Mouse (Mus musculus) neural tube, embryonic 13.5 days (tissue): ENCODE measurements around the gene Nedd4. TPM values are rescaled to one million over a fixed set of nuclear protein-coding genes. Genes with fewer than 3 reads are reported as not detected.
"Not testable (repeated sequence)": the region's sequence is repeated elsewhere in the genome, so short reads cannot be mapped to it uniquely, and the experiment has no call there.

Source experiments
- ATAC-seq: fragments of 200-750 bp; cut with Nextera tagmentation; 2 replicates; pipeline ENCODE4 v1.8.0; 2017; ENCODE audit warnings: low read depth, mild to moderate bottlenecking, moderate TSS enrichment, moderate library complexity
- H3K27ac ChIP-seq: fragments of 300-500 bp; sonication (generic); replicated peaks from 2 replicates; pipeline ENCODE4 v1.5.1; 2015; ENCODE audit warnings: moderate library complexity, mild to moderate bottlenecking, inconsistent platforms
- H3K27me3 ChIP-seq: fragments of 300-500 bp; sonication (generic); 2 replicates; pipeline ENCODE4 v1.6.1; 2015; ENCODE audit warnings: mild to moderate bottlenecking, inconsistent platforms
- H3K36me3 ChIP-seq: fragments of 300-500 bp; sonication (generic); 2 replicates; pipeline ENCODE4 v1.6.1; 2015; ENCODE audit warnings: mild to moderate bottlenecking, inconsistent platforms
- H3K4me1 ChIP-seq: fragments of 300-500 bp; sonication (generic); replicated peaks from 2 replicates; pipeline ENCODE4 v1.6.1; 2015; ENCODE audit warnings: inconsistent platforms
- H3K4me2 ChIP-seq: fragments of 300-500 bp; sonication (generic); 2 replicates; pipeline ENCODE4 v1.6.1; 2015; ENCODE audit warnings: inconsistent platforms, mild to moderate bottlenecking, moderate library complexity
- H3K4me3 ChIP-seq: fragments of 300-500 bp; sonication (generic); 2 replicates; pipeline ENCODE4 v1.5.1; 2015; ENCODE audit warnings: mild to moderate bottlenecking, inconsistent platforms
- H3K9ac ChIP-seq: fragments of 300-500 bp; sonication (generic); 2 replicates; pipeline ENCODE4 v1.6.1; 2015; ENCODE audit warnings: moderate library complexity, mild to moderate bottlenecking, inconsistent platforms
- H3K9me3 ChIP-seq: fragments of 300-500 bp; sonication (generic); 2 replicates; pipeline ENCODE4 v1.6.1; 2016; ENCODE audit warnings: inconsistent platforms
- WGBS: fragments of 180-500 bp; shearing (Covaris S2); methylation state at CpG from one replicate; pipeline ENCODE4 v1.1.7; 2015; 5-methylcytosine and 5-hydroxymethylcytosine counted together
- polyA plus RNA-seq: library from polyadenylated mRNA; unstranded; fragments of >200 nt; fragmentation: Nextera tagmentation; extraction: Ambion mirVana; gene quantifications from 2 replicates; pipeline ENCODE4 v1.2.1, GENCODE M21; 2015

The Nedd4 gene
- polyA plus RNA-seq, 1 experiment from 2014 or later, result 475 TPM

- H3K4me1 ChIP-seq, result peaks cover 68% of the 10 kb centered on the region
- peak overlapping the region; percentile 100; the same call in 1 of the 2 replicates for H3K9ac ChIP-seq
- H3K36me3 ChIP-seq, result peaks cover 33% of the 10 kb centered on the region
- peak overlapping the region; percentile 92 for H3K4me2 ChIP-seq
- H3K4me3 ChIP-seq, result peak overlapping the region; percentile 99
- no peaks in the 10 kb centered on the region for H3K9me3 ChIP-seq
- WGBS, result 36% methylated on average over 7 of the region's 7 CpGs
- no peaks in the 10 kb centered on the region for H3K27me3 ChIP-seq
- peak overlapping the region; percentile 99 for H3K27ac ChIP-seq
- ATAC-seq, result no peak
Observed at GRCm38 (mm10) chr9:72665517-72665916, 3.4 kb downstream of the Nedd4 start.

- H3K4me3 ChIP-seq, H3K27me3 ChIP-seq, H3K27ac ChIP-seq, H3K9ac ChIP-seq, H3K9me3 ChIP-seq, ATAC-seq: not testable (repeated sequence)
- Histone ChIP-seq H3K36me3 (peaks cover 37% of the 10 kb centered on the region), H3K4me2 (peak overlapping the region; percentile 92), H3K4me1 (peaks cover 60% of the 10 kb centered on the region)
- 86% methylated on average over 6 of the region's 8 CpGs for WGBS
Observed at GRCm38 (mm10) chr9:72666352-72667021, 4.3 kb downstream of the Nedd4 start.

- Histone ChIP-seq H3K4me2 (no peak overlapping the region), H3K9ac (no peak overlapping the region), H3K36me3 (peaks cover 42% of the 10 kb centered on the region), H3K4me1 (peaks cover 58% of the 10 kb centered on the region), H3K9me3 (no peaks in the 10 kb centered on the region), H3K27ac (no peak overlapping the region), H3K4me3 (no peak overlapping the region), H3K27me3 (no peaks in the 10 kb centered on the region)
- no peak for ATAC-seq
- 83% methylated on average over 3 of the region's 3 CpGs for WGBS
Observed at GRCm38 (mm10) chr9:72667126-72667525, 5.0 kb downstream of the Nedd4 start.

- Histone ChIP-seq H3K4me2 (no peak overlapping the region), H3K9ac (no peak overlapping the region), H3K27ac (no peak overlapping the region), H3K27me3 (no peaks in the 10 kb centered on the region), H3K4me3 (no peak overlapping the region), H3K9me3 (no peaks in the 10 kb centered on the region), H3K36me3 (peaks cover 60% of the 10 kb centered on the region), H3K4me1 (peaks cover 48% of the 10 kb centered on the region)
- WGBS, result 81% methylated on average over 7 of the region's 7 CpGs
- ATAC-seq, result no peak
Observed at GRCm38 (mm10) chr9:72669383-72669782, 7.2 kb downstream of the Nedd4 start.

GRCm38 (mm10) chr9:72672361-72672760 lies 10.2 kb downstream of the Nedd4 start:
- no peaks in the 10 kb centered on the region for H3K27me3 ChIP-seq
- H3K9ac ChIP-seq, result no peak overlapping the region
- peaks cover 72% of the 10 kb centered on the region for H3K36me3 ChIP-seq
- ATAC-seq, result no peak
- WGBS, result 35% methylated on average over 2 of the region's 2 CpGs
- H3K27ac ChIP-seq, result no peak overlapping the region
- peaks cover 21% of the 10 kb centered on the region for H3K4me1 ChIP-seq
- H3K4me2 ChIP-seq, result no peak overlapping the region
- H3K4me3 ChIP-seq, result no peak overlapping the region
- no peaks in the 10 kb centered on the region for H3K9me3 ChIP-seq

- no peak for ATAC-seq
- H3K27ac ChIP-seq, result no peak overlapping the region
- H3K9ac ChIP-seq, result no peak overlapping the region
- 94% methylated on average over 6 of the region's 6 CpGs for WGBS
- no peaks in the 10 kb centered on the region for H3K9me3 ChIP-seq
- no peak overlapping the region for H3K4me3 ChIP-seq
- no peaks in the 10 kb centered on the region for H3K27me3 ChIP-seq
- H3K36me3 ChIP-seq, result peaks cover 79% of the 10 kb centered on the region
- no peak overlapping the region for H3K4me2 ChIP-seq
- H3K4me1 ChIP-seq, result peaks cover 2% of the 10 kb centered on the region
Observed at GRCm38 (mm10) chr9:72674957-72675744, 13.0 kb downstream of the Nedd4 start.

- Histone ChIP-seq H3K9me3 (no peaks in the 10 kb centered on the region), H3K36me3 (peaks cover 76% of the 10 kb centered on the region), H3K4me2 (no peak overlapping the region), H3K27me3 (no peaks in the 10 kb centered on the region), H3K9ac (no peak overlapping the region), H3K4me1 (no peaks in the 10 kb centered on the region), H3K4me3 (no peak overlapping the region), H3K27ac (no peak overlapping the region)
- ATAC-seq, result no peak
- 93% methylated on average over 3 of the region's 3 CpGs for WGBS
Observed at GRCm38 (mm10) chr9:72675745-72676200, 13.6 kb downstream of the Nedd4 start.

GRCm38 (mm10) chr9:72677659-72678058 lies 15.5 kb downstream of the Nedd4 start:
- WGBS, result 91% methylated on average over 5 of the region's 5 CpGs
- no peak for ATAC-seq
- Histone ChIP-seq H3K9me3 (no peaks in the 10 kb centered on the region), H3K4me2 (no peak overlapping the region), H3K36me3 (peaks cover 83% of the 10 kb centered on the region), H3K27me3 (no peaks in the 10 kb centered on the region), H3K9ac (no peak overlapping the region), H3K4me1 (no peaks in the 10 kb centered on the region), H3K4me3 (no peak overlapping the region), H3K27ac (no peak overlapping the region)

GRCm38 (mm10) chr9:72678771-72679170 lies 16.6 kb downstream of the Nedd4 start:
- Histone ChIP-seq H3K27me3 (no peaks in the 10 kb centered on the region), H3K4me3 (no peak overlapping the region), H3K27ac (no peak overlapping the region), H3K4me1 (no peaks in the 10 kb centered on the region), H3K9ac (no peak overlapping the region), H3K9me3 (no peaks in the 10 kb centered on the region), H3K4me2 (no peak overlapping the region), H3K36me3 (peaks cover 79% of the 10 kb centered on the region)
- no peak for ATAC-seq
- 81% methylated on average over 4 of the region's 4 CpGs for WGBS

GRCm38 (mm10) chr9:72681652-72682228 lies 19.6 kb downstream of the Nedd4 start:
- Histone ChIP-seq H3K4me1 (no peaks in the 10 kb centered on the region), H3K36me3 (peaks cover 75% of the 10 kb centered on the region), H3K9me3 (no peaks in the 10 kb centered on the region), H3K4me2 (no peak overlapping the region), H3K27me3 (no peaks in the 10 kb centered on the region), H3K4me3 (no peak overlapping the region), H3K27ac (no peak overlapping the region), H3K9ac (no peak overlapping the region)
- WGBS, result 91% methylated on average over 8 of the region's 8 CpGs
- no peak for ATAC-seq

GRCm38 (mm10) chr9:72683268-72683667 lies 21.1 kb downstream of the Nedd4 start:
- H3K36me3 ChIP-seq, result peaks cover 76% of the 10 kb centered on the region
- H3K27ac ChIP-seq, result no peak overlapping the region
- no peaks in the 10 kb centered on the region for H3K9me3 ChIP-seq
- no peak overlapping the region for H3K4me3 ChIP-seq
- no peaks in the 10 kb centered on the region for H3K4me1 ChIP-seq
- no peaks in the 10 kb centered on the region for H3K27me3 ChIP-seq
- H3K4me2 ChIP-seq, result no peak overlapping the region
- ATAC-seq, result no peak
- WGBS, result 93% methylated on average over 1 of the region's 1 CpGs
- no peak overlapping the region for H3K9ac ChIP-seq

GRCm38 (mm10) chr9:72685231-72685630 lies 23.1 kb downstream of the Nedd4 start:
- Histone ChIP-seq H3K27ac (no peak overlapping the region), H3K27me3 (no peaks in the 10 kb centered on the region), H3K9me3 (no peaks in the 10 kb centered on the region), H3K36me3 (peaks cover 85% of the 10 kb centered on the region), H3K4me3 (no peak overlapping the region), H3K9ac (no peak overlapping the region), H3K4me2 (no peak overlapping the region), H3K4me1 (no peaks in the 10 kb centered on the region)
- WGBS, result 92% methylated on average over 4 of the region's 4 CpGs
- no peak for ATAC-seq
